ENCODE assay signal across 21 mouse cellular contexts in the genomic region with DNA sequence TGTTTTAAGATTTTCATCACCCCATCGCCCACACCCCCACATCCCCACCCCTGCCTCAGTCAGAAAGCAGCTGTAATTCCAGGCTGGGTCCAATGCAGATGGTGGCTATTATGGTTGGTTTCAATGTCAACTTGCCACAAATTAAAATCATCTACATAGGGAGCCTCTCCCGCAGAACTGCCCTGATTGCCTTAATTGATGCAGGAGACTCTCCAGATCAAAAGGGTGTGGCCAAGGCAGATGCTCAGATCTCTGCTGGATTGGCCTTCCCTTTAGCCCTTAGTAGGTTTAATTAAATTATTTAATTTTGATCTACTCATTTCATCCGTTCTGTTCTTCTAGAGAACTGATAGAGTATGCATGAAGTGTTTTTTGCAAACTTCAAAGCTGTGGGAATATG.
"Had no signal": no experiment of that assay in that cellular context is flagged by ENCODE, and none has a peak within 500 bp of the region (broad histone marks: within the 10 kb centered on the region; RNA-seq: fewer than 3 reads in every experiment).

No protein-coding gene starts in this region.

- H3K4me3 ChIP-seq: heart, embryonic 10.5 days; heart, embryonic 12.5 days; hindbrain, embryonic 10.5 days; hindbrain, embryonic 12.5 days; intestine, embryonic 15.5 days; layer of hippocampus, adult 2 months; left cerebral cortex, adult 2 months; limb, embryonic 10.5 days; limb, embryonic 12.5 days; liver, embryonic 13.5 days had no signal

- H3K27me3 ChIP-seq: intestine, embryonic 15.5 days had no signal

- DNase-seq: gastrocnemius, postnatal 10 days; gastrocnemius, postnatal 25 days; heart, adult 18-20 months; heart, postnatal 10 days; heart, postnatal 4 days; kidney, adult 18-20 months; kidney, adult 8-10 months; kidney, postnatal 10 days; kidney, postnatal 25 days; kidney, postnatal 4 days; liver; liver, embryonic 13.5 days had no signal

- H3K9me3 ChIP-seq: heart, embryonic 10.5 days; hindbrain, embryonic 10.5 days; hindbrain, embryonic 12.5 days; intestine, embryonic 15.5 days; limb, embryonic 10.5 days; limb, embryonic 12.5 days; liver, embryonic 13.5 days had no signal

- H3K36me3 ChIP-seq: heart, embryonic 10.5 days; heart, embryonic 12.5 days; hindbrain, embryonic 10.5 days; hindbrain, embryonic 12.5 days; intestine, embryonic 15.5 days; limb, embryonic 10.5 days; limb, embryonic 12.5 days; liver, embryonic 13.5 days had no signal
